Mouse (Mus musculus) olfactory bulb, adult 2 months (tissue): ENCODE measurements around the gene Fam120a.

ENCODE experiments used
- CTCF ChIP-seq: fragments of 200-500 bp; IDR thresholded peaks from 2 replicates; pipeline ENCODE4 v1.5.1; 2012; ENCODE audit warnings: low read depth, mild to moderate bottlenecking, low read length, moderate library complexity; ENCODE audit not compliant: insufficient read depth
- POLR2A ChIP-seq: fragments of 200-500 bp; IDR thresholded peaks from 2 replicates; pipeline ENCODE4 v1.6.1; 2012; ENCODE audit warnings: mild to moderate bottlenecking, low read depth, low read length, moderate library complexity; ENCODE audit not compliant: insufficient read depth

DNA sequence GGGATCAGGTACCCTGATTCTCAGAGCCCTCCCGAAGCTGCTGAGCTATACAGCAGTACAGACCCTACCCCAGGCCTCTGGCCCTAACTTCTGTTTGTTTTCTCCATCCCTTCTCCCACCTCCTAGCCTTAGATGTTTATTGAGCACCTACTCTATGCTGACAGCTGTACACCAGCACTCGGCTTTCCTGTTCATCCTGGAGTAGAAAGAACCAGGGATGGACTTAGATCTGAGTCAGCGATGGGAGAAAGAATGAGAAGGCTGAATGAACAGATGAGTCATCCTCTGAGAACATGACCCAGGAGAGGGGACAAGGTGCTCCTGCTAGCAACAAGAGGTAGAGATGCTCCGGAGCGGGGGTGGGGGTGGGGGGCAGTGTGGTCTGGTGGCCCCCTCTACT lies 95.1 kb downstream of the Fam120a start:
- TF ChIP-seq POLR2A (no peak), CTCF (no peak)
